Mouse (Mus musculus): ENCODE results near the gene Elmo1. TPM values are rescaled to one million over a fixed set of nuclear protein-coding genes. Genes with fewer than 3 reads are reported as not detected.

Gene Elmo1
- polyA plus RNA-seq, 1 experiment from 2014 or later = 21.4 TPM

- Histone ChIP-seq H3K9me3 (ENCODE audit: control insufficient read depth, low read length) (no peaks in the 10 kb centered on the region), H3K4me1 (ENCODE audit: control insufficient read depth, insufficient read depth, low read length) (no peaks in the 10 kb centered on the region), H3K4me2 (ENCODE audit: low read depth, low read length) (no peak overlapping the region), H3K9ac (ENCODE audit: low read depth, low read length) (no peak overlapping the region), H3K36me3 (ENCODE audit: control insufficient read depth, insufficient read depth, low read length) (no peaks in the 10 kb centered on the region), H3K27ac (replicated peaks; ENCODE audit: low read depth, low read length) (no peak overlapping the region), H3K4me3 (ENCODE audit: low read depth, low read length) (no peak overlapping the region), H3K27me3 (replicated peaks; ENCODE audit: control insufficient read depth, insufficient read depth, low read length) (no peaks in the 10 kb centered on the region)
- no peak for ATAC-seq (ENCODE audit: low read depth)
- WGBS = 80% methylated on average over 5 of the region's 5 CpGs
- no peak for DNase-seq (ENCODE audit: low spot score)
Measured at GRCm38 (mm10) chr13:20320232-20320631, 229.8 kb downstream of the Elmo1 start.

- Histone ChIP-seq H3K27ac (replicated peaks; ENCODE audit: low read depth, low read length) (no peak overlapping the region), H3K9me3 (ENCODE audit: control insufficient read depth, low read length) (no peaks in the 10 kb centered on the region), H3K4me1 (ENCODE audit: control insufficient read depth, insufficient read depth, low read length) (no peaks in the 10 kb centered on the region), H3K9ac (ENCODE audit: low read depth, low read length) (no peak overlapping the region), H3K36me3 (ENCODE audit: control insufficient read depth, insufficient read depth, low read length) (no peaks in the 10 kb centered on the region), H3K27me3 (replicated peaks; ENCODE audit: control insufficient read depth, insufficient read depth, low read length) (no peaks in the 10 kb centered on the region), H3K4me3 (ENCODE audit: low read depth, low read length) (no peak overlapping the region), H3K4me2 (ENCODE audit: low read depth, low read length) (no peak overlapping the region)
- 78% methylated on average over 4 of the region's 4 CpGs for WGBS
- DNase-seq (ENCODE audit: low spot score) = no peak
- no peak for ATAC-seq (ENCODE audit: low read depth)
Measured at GRCm38 (mm10) chr13:20323478-20323877, 233.1 kb downstream of the Elmo1 start.

- H3K4me2 ChIP-seq (ENCODE audit: low read depth, low read length) = no peak overlapping the region
- H3K36me3 ChIP-seq (ENCODE audit: control insufficient read depth, insufficient read depth, low read length) = no peaks in the 10 kb centered on the region
- no peak for DNase-seq (ENCODE audit: low spot score)
- no peak overlapping the region for H3K4me3 ChIP-seq (ENCODE audit: low read depth, low read length)
- no peaks in the 10 kb centered on the region for H3K27me3 ChIP-seq (replicated peaks; ENCODE audit: control insufficient read depth, insufficient read depth, low read length)
- no peaks in the 10 kb centered on the region for H3K9me3 ChIP-seq (ENCODE audit: control insufficient read depth, low read length)
- no peak overlapping the region for H3K27ac ChIP-seq (replicated peaks; ENCODE audit: low read depth, low read length)
- WGBS = 88% methylated on average over 4 of the region's 4 CpGs
- ATAC-seq (ENCODE audit: low read depth) = no peak
- no peaks in the 10 kb centered on the region for H3K4me1 ChIP-seq (ENCODE audit: control insufficient read depth, insufficient read depth, low read length)
- no peak overlapping the region for H3K9ac ChIP-seq (ENCODE audit: low read depth, low read length)
Measured at GRCm38 (mm10) chr13:20327064-20327463, 236.7 kb downstream of the Elmo1 start.

- WGBS = 38% methylated on average over 3 of the region's 3 CpGs
- no peak for ATAC-seq (ENCODE audit: low read depth)
Measured at GRCm38 (mm10) chr13:20327975-20328374, 237.6 kb downstream of the Elmo1 start.

GRCm38 (mm10) chr13:20328672-20329071, 238.3 kb downstream of the Elmo1 start:
- no peak for DNase-seq (ENCODE audit: low spot score)
- Histone ChIP-seq H3K36me3 (ENCODE audit: control insufficient read depth, insufficient read depth, low read length) (no peaks in the 10 kb centered on the region), H3K4me3 (ENCODE audit: low read depth, low read length) (no peak overlapping the region), H3K27ac (replicated peaks; ENCODE audit: low read depth, low read length) (no peak overlapping the region), H3K4me2 (ENCODE audit: low read depth, low read length) (no peak overlapping the region), H3K9me3 (ENCODE audit: control insufficient read depth, low read length) (no peaks in the 10 kb centered on the region), H3K4me1 (ENCODE audit: control insufficient read depth, insufficient read depth, low read length) (no peaks in the 10 kb centered on the region), H3K27me3 (replicated peaks; ENCODE audit: control insufficient read depth, insufficient read depth, low read length) (no peaks in the 10 kb centered on the region), H3K9ac (ENCODE audit: low read depth, low read length) (no peak overlapping the region)
- ATAC-seq (ENCODE audit: low read depth) = no peak
- 81% methylated on average over 1 of the region's 1 CpGs for WGBS

More at GRCm38 (mm10) chr13:20327975-20328374, 237.6 kb downstream of the Elmo1 start:
- H3K27ac ChIP-seq (replicated peaks; ENCODE audit: low read depth, low read length) = no peak overlapping the region
- H3K27me3 ChIP-seq (replicated peaks; ENCODE audit: control insufficient read depth, insufficient read depth, low read length) = no peaks in the 10 kb centered on the region
- H3K9me3 ChIP-seq (ENCODE audit: control insufficient read depth, low read length) = no peaks in the 10 kb centered on the region
- no peaks in the 10 kb centered on the region for H3K4me1 ChIP-seq (ENCODE audit: control insufficient read depth, insufficient read depth, low read length)
- no peak overlapping the region for H3K4me3 ChIP-seq (ENCODE audit: low read depth, low read length)
- H3K9ac ChIP-seq (ENCODE audit: low read depth, low read length) = no peak overlapping the region
- no peak overlapping the region for H3K4me2 ChIP-seq (ENCODE audit: low read depth, low read length)
- no peaks in the 10 kb centered on the region for H3K36me3 ChIP-seq (ENCODE audit: control insufficient read depth, insufficient read depth, low read length)
- no peak for DNase-seq (ENCODE audit: low spot score)

- no peak overlapping the region for H3K4me2 ChIP-seq (ENCODE audit: low read depth, low read length)
- 83% methylated on average over 7 of the region's 7 CpGs for WGBS
Measured at GRCm38 (mm10) chr13:20330954-20331353, 240.6 kb downstream of the Elmo1 start.

GRCm38 (mm10) chr13:20335051-20335888, 244.9 kb downstream of the Elmo1 start:
- no peak for DNase-seq (ENCODE audit: low spot score)
- no peaks in the 10 kb centered on the region for H3K4me1 ChIP-seq (ENCODE audit: control insufficient read depth, insufficient read depth, low read length)
- 64% methylated on average over 4 of the region's 4 CpGs for WGBS

More at GRCm38 (mm10) chr13:20330954-20331353, 240.6 kb downstream of the Elmo1 start:
- Histone ChIP-seq H3K9me3 (ENCODE audit: control insufficient read depth, low read length) (no peaks in the 10 kb centered on the region), H3K27me3 (replicated peaks; ENCODE audit: control insufficient read depth, insufficient read depth, low read length) (no peaks in the 10 kb centered on the region), H3K9ac (ENCODE audit: low read depth, low read length) (no peak overlapping the region), H3K4me1 (ENCODE audit: control insufficient read depth, insufficient read depth, low read length) (no peaks in the 10 kb centered on the region), H3K36me3 (ENCODE audit: control insufficient read depth, insufficient read depth, low read length) (no peaks in the 10 kb centered on the region), H3K4me3 (ENCODE audit: low read depth, low read length) (no peak overlapping the region), H3K27ac (replicated peaks; ENCODE audit: low read depth, low read length) (no peak overlapping the region)
- ATAC-seq (ENCODE audit: low read depth) = no peak
- no peak for DNase-seq (ENCODE audit: low spot score)

GRCm38 (mm10) chr13:20335889-20336497, 245.6 kb downstream of the Elmo1 start:
- H3K27me3 ChIP-seq (replicated peaks; ENCODE audit: control insufficient read depth, insufficient read depth, low read length) = no peaks in the 10 kb centered on the region
- H3K9me3 ChIP-seq (ENCODE audit: control insufficient read depth, low read length) = no peaks in the 10 kb centered on the region
- no peak overlapping the region for H3K27ac ChIP-seq (replicated peaks; ENCODE audit: low read depth, low read length)
- no peaks in the 10 kb centered on the region for H3K36me3 ChIP-seq (ENCODE audit: control insufficient read depth, insufficient read depth, low read length)
- ATAC-seq (ENCODE audit: low read depth) (no peak), DNase-seq (ENCODE audit: low spot score) (no peak)
- H3K4me2 ChIP-seq (ENCODE audit: low read depth, low read length) = no peak overlapping the region
- H3K4me1 ChIP-seq (ENCODE audit: control insufficient read depth, insufficient read depth, low read length) = no peaks in the 10 kb centered on the region
- no peak overlapping the region for H3K9ac ChIP-seq (ENCODE audit: low read depth, low read length)
- H3K4me3 ChIP-seq (ENCODE audit: low read depth, low read length) = no peak overlapping the region
- 84% methylated on average over 7 of the region's 7 CpGs for WGBS

More at GRCm38 (mm10) chr13:20335051-20335888, 244.9 kb downstream of the Elmo1 start:
- ATAC-seq (ENCODE audit: low read depth) = no peak
- Histone ChIP-seq H3K27ac (replicated peaks; ENCODE audit: low read depth, low read length) (no peak overlapping the region), H3K9me3 (ENCODE audit: control insufficient read depth, low read length) (no peaks in the 10 kb centered on the region), H3K27me3 (replicated peaks; ENCODE audit: control insufficient read depth, insufficient read depth, low read length) (no peaks in the 10 kb centered on the region), H3K36me3 (ENCODE audit: control insufficient read depth, insufficient read depth, low read length) (no peaks in the 10 kb centered on the region), H3K9ac (ENCODE audit: low read depth, low read length) (no peak overlapping the region), H3K4me2 (ENCODE audit: low read depth, low read length) (no peak overlapping the region), H3K4me3 (ENCODE audit: low read depth, low read length) (no peak overlapping the region)

Data from embryonic facial prominence, embryonic 14.5 days (tissue).